ENCODE assay signal across 12 mouse cellular contexts in genomic region chr3:83374333-83374732, GRCm38 (mm10).
"Had no signal": no experiment of that assay in that cellular context is flagged by ENCODE, and none has a peak within 500 bp of the region (broad histone marks: within the 10 kb centered on the region; RNA-seq: fewer than 3 reads in every experiment).

No protein-coding gene starts in this region.

- DNase-seq: lung, postnatal 14 days; right cerebral cortex, adult 18-20 months; right cerebral cortex, postnatal 25 days; thymus, postnatal 4 days had no signal

- H3K9me3 ChIP-seq: limb, embryonic 15.5 days; lung, embryonic 15.5 days; midbrain, embryonic 13.5 days; neural tube, embryonic 15.5 days had no signal

- H3K4me1 ChIP-seq: limb, embryonic 15.5 days; liver, embryonic 12.5 days; lung, embryonic 15.5 days; midbrain, embryonic 13.5 days; neural tube, embryonic 15.5 days had no signal

- H3K36me3 ChIP-seq: limb, embryonic 15.5 days; liver, embryonic 12.5 days; lung, embryonic 15.5 days; midbrain, embryonic 13.5 days; neural tube, embryonic 15.5 days had no signal

- H3K27ac ChIP-seq: left cerebral cortex, adult 2 months; limb, embryonic 15.5 days; liver, embryonic 12.5 days; lung, embryonic 15.5 days; midbrain, embryonic 13.5 days; neural tube, embryonic 15.5 days had no signal

- H3K4me3 ChIP-seq: left cerebral cortex, adult 2 months; limb, embryonic 15.5 days; liver, embryonic 12.5 days; lung, embryonic 15.5 days; midbrain, embryonic 13.5 days; myocyte; neural tube, embryonic 15.5 days had no signal

- H3K4me2 ChIP-seq: limb, embryonic 15.5 days; liver, embryonic 12.5 days; lung, embryonic 15.5 days; midbrain, embryonic 13.5 days; neural tube, embryonic 15.5 days had no signal

- H3K9ac ChIP-seq: limb, embryonic 15.5 days; liver, embryonic 12.5 days; lung, embryonic 15.5 days; midbrain, embryonic 13.5 days; neural tube, embryonic 15.5 days had no signal

- H3K27me3 ChIP-seq: limb, embryonic 15.5 days; liver, embryonic 12.5 days; lung, embryonic 15.5 days; midbrain, embryonic 13.5 days; neural tube, embryonic 15.5 days had no signal

- ATAC-seq: intestine, embryonic 16.5 days; liver, embryonic 12.5 days; midbrain, embryonic 13.5 days had no signal
